In genomic region chr4:149650493-149651193, GRCm38 (mm10) we compare ENCODE assay signal across 8 mouse cellular contexts. TPM values are rescaled to one million over a fixed set of nuclear protein-coding genes. Genes with fewer than 3 reads are reported as not detected.
A peak's percentile ranks its signal among the peaks of the same experiment; 100 is the strongest.
DNase-seq lines count a peak whose midpoint lies in the region; ATAC-seq and TF ChIP-seq lines count a peak whose summit lies in the region.
"Had no signal": no experiment of that assay in that cellular context is flagged by ENCODE, and none has a peak within 500 bp of the region (broad histone marks: within the 10 kb centered on the region; RNA-seq: fewer than 3 reads in every experiment).

No protein-coding gene starts in this region.

- CTCF ChIA-PET in Patski (lab: Charles Lee): interaction anchor here (1.2 to 1.9 kb wide), 2 partner anchors 22 to 60 kb away, joined by 3 to 5 read pairs; no protein-coding TSS in a partner anchor

- in situ Hi-C loops in Patski (cut with MboI; ENCODE audit: low pct_unique_long_range_greater_than_20kb): loop anchor here (5.0 kb wide), 1 partner anchor 62 kb away; no protein-coding TSS in a partner anchor

- DNase-seq in Patski (ENCODE audit: low read depth, low spot score): no peak
- peak; percentile 59 for DNase-seq in brain, embryonic 14.5 days (ENCODE audit: low read depth)
- peak; percentile 68 for DNase-seq in forebrain, postnatal 0 days
- peak; percentile 57 to 60 for DNase-seq in left cerebral cortex, adult 8-10 months (ENCODE audit: low spot score in 2 of 2)
- peak; percentile 63 to 85 for DNase-seq in spleen, postnatal 10 days (ENCODE audit: low spot score in 2 of 2)

- WGBS in forebrain, postnatal 0 days: 72% methylated on average over 24 of the region's 24 CpGs
- 76% methylated on average over 24 of the region's 24 CpGs for WGBS in hindbrain, embryonic 16.5 days
- 74% methylated on average over 24 of the region's 24 CpGs for WGBS in midbrain, embryonic 13.5 days

- no peak overlapping the region for H3K9ac ChIP-seq in forebrain, postnatal 0 days
- H3K9ac ChIP-seq in hindbrain, embryonic 16.5 days (ENCODE audit: low read depth, low read length): no peak overlapping the region
- no peak overlapping the region for H3K9ac ChIP-seq in midbrain, embryonic 13.5 days (replicated peaks)
- H3K9ac ChIP-seq: liver, embryonic 15.5 days had no signal

- no peaks in the 10 kb centered on the region for H3K4me1 ChIP-seq in forebrain, postnatal 0 days (ENCODE audit: insufficient read depth)
- no peaks in the 10 kb centered on the region for H3K4me1 ChIP-seq in hindbrain, embryonic 16.5 days (ENCODE audit: control insufficient read depth, insufficient read depth, low read depth, low read length)
- no peaks in the 10 kb centered on the region for H3K4me1 ChIP-seq in midbrain, embryonic 13.5 days (replicated peaks)

- no peak overlapping the region for H3K27ac ChIP-seq in forebrain, postnatal 0 days (ENCODE audit: low read depth, low read length)
- H3K27ac ChIP-seq in hindbrain, embryonic 16.5 days (ENCODE audit: low read depth, low read length): no peak overlapping the region
- H3K27ac ChIP-seq in midbrain, embryonic 13.5 days: no peak overlapping the region
- H3K27ac ChIP-seq: liver, embryonic 15.5 days had no signal

- H3K4me3 ChIP-seq in forebrain, postnatal 0 days (ENCODE audit: low read depth, low read length): no peak overlapping the region
- no peak overlapping the region for H3K4me3 ChIP-seq in hindbrain, embryonic 16.5 days (ENCODE audit: low read length)
- no peak overlapping the region for H3K4me3 ChIP-seq in midbrain, embryonic 13.5 days (replicated peaks)
- H3K4me3 ChIP-seq: liver, embryonic 15.5 days had no signal

- no peak for TF ChIP-seq POLR2A in brain, embryonic 14.5 days (IDR thresholded peaks at IDR 0.05; ENCODE audit: borderline replicate concordance, extremely low read depth, insufficient read depth, insufficient read length, poor library complexity, severe bottlenecking)

- TF ChIP-seq CTCF in Patski (IDR thresholded peaks at IDR 0.05): no peak
- peak; percentile 75 for TF ChIP-seq CTCF in brain, embryonic 14.5 days (IDR thresholded peaks at IDR 0.05; ENCODE audit: borderline replicate concordance, extremely low read depth, insufficient read depth, insufficient read length)
- TF ChIP-seq CTCF in forebrain, postnatal 0 days (IDR thresholded peaks at IDR 0.05; ENCODE audit: low read depth): peak; percentile 80

- POLR2A ChIA-PET in Patski (lab: Charles Lee): no interaction called here

- peaks cover 97% of the 10 kb centered on the region for H3K36me3 ChIP-seq in forebrain, postnatal 0 days (ENCODE audit: insufficient read depth)
- peaks cover 75% of the 10 kb centered on the region for H3K36me3 ChIP-seq in hindbrain, embryonic 16.5 days (ENCODE audit: control insufficient read depth, insufficient read depth, low read length)
- peaks cover 100% of the 10 kb centered on the region for H3K36me3 ChIP-seq in midbrain, embryonic 13.5 days

- peak; percentile 23 for ATAC-seq in Patski
- peak; percentile 44 for ATAC-seq in forebrain, postnatal 0 days
- ATAC-seq in hindbrain, embryonic 16.5 days: 0 out of 2 replicates have a peak, but pooled peaks have one; percentile 43
- ATAC-seq in midbrain, embryonic 13.5 days: 0 out of 2 replicates have a peak, but pooled peaks have one; percentile 35

- no peaks in the 10 kb centered on the region for H3K9me3 ChIP-seq in forebrain, postnatal 0 days (ENCODE audit: low read length)
- H3K9me3 ChIP-seq in hindbrain, embryonic 16.5 days (ENCODE audit: control insufficient read depth, low read length): no peaks in the 10 kb centered on the region
- H3K9me3 ChIP-seq in midbrain, embryonic 13.5 days: no peaks in the 10 kb centered on the region
- H3K9me3 ChIP-seq: liver, embryonic 15.5 days had no signal

- H3K27me3 ChIP-seq in Patski: no peaks in the 10 kb centered on the region
- H3K27me3 ChIP-seq in forebrain, postnatal 0 days (ENCODE audit: insufficient read depth, low read length): no peaks in the 10 kb centered on the region
- H3K27me3 ChIP-seq in hindbrain, embryonic 16.5 days (replicated peaks; ENCODE audit: control insufficient read depth, insufficient read depth, low read length): no peaks in the 10 kb centered on the region
- no peaks in the 10 kb centered on the region for H3K27me3 ChIP-seq in midbrain, embryonic 13.5 days
- H3K27me3 ChIP-seq: liver, embryonic 15.5 days had no signal

- no peak overlapping the region for H3K4me2 ChIP-seq in forebrain, postnatal 0 days (ENCODE audit: low read depth)
- no peak overlapping the region for H3K4me2 ChIP-seq in hindbrain, embryonic 16.5 days (ENCODE audit: low read length)
- H3K4me2 ChIP-seq in midbrain, embryonic 13.5 days (replicated peaks): no peak overlapping the region
- H3K4me2 ChIP-seq: liver, embryonic 15.5 days had no signal

RNA-seq across cellular contexts. Expression of gene Pik3cd, which starts 51.7 kb away (rescaled TPM):
- 0.51 TPM for polyA plus RNA-seq in Patski (2021)
- 14.5 and 22.4 TPM in 2 replicates for polyA plus RNA-seq in brain, embryonic 14.5 days (2012; rRNA removed)
- 17.0 and 21.8 TPM in 2 replicates for total RNA-seq in forebrain, postnatal 0 days (2014; rRNA removed)
- 11.3 and 11.7 TPM in 2 replicates for polyA plus RNA-seq in forebrain, postnatal 0 days (2015; fragmentation: Nextera tagmentation; extraction: Ambion mirVana)
- 13.1 and 16.3 TPM in 2 replicates for polyA plus RNA-seq in hindbrain, embryonic 16.5 days (2015; fragmentation: Nextera tagmentation; extraction: Ambion mirVana)
- total RNA-seq in left cerebral cortex, adult 8-10 months (2022): 10 to 100 TPM; 21.6 to 25.5 (median 23.3) TPM
- polyA plus RNA-seq in midbrain, embryonic 13.5 days (2015; fragmentation: Nextera tagmentation; extraction: Ambion mirVana): 13.2 and 13.7 TPM in 2 replicates
